In the genomic region with DNA sequence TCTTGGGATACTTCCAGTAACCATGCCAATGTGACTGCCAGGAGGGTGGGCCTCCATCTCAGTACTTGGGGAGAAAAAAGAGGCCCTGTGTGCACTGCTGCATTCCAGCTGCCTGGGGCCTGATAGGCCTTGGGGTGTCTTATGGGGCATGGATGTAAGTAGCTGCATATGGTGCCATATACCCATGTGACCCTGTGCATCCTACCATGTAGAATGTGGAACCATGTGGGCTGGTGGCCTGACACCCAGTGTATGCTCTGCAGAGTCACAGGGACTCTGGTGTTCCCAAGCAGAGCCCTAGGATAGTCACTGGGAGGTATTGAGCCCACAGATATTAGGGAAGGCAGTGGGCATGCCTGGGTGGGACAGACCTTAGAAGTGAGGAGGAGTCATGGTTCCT, we compare ENCODE assay signal across 32 mouse cellular contexts. TPM values are rescaled to one million over a fixed set of nuclear protein-coding genes. Genes with fewer than 3 reads are reported as not detected.
"Had no signal": no experiment of that assay in that cellular context is flagged by ENCODE, and none has a peak within 500 bp of the region (broad histone marks: within the 10 kb centered on the region; RNA-seq: fewer than 3 reads in every experiment).

No protein-coding gene starts in this region.

- H3K27ac ChIP-seq: left cerebral cortex, adult 2 months; limb, embryonic 12.5 days; limb, embryonic 13.5 days; liver, embryonic 12.5 days; liver, embryonic 13.5 days; liver, embryonic 14.5 days; liver, embryonic 15.5 days; lung, embryonic 15.5 days; macrophage; midbrain, embryonic 12.5 days; midbrain, embryonic 13.5 days; neural tube, embryonic 12.5 days; neural tube, embryonic 13.5 days had no signal

- H3K36me3 ChIP-seq: limb, embryonic 12.5 days; limb, embryonic 13.5 days; liver, embryonic 12.5 days; liver, embryonic 13.5 days; liver, embryonic 15.5 days; lung, embryonic 15.5 days; midbrain, embryonic 12.5 days; midbrain, embryonic 13.5 days; neural tube, embryonic 12.5 days; neural tube, embryonic 13.5 days had no signal

- H3K4me3 ChIP-seq: left cerebral cortex, adult 2 months; limb, embryonic 12.5 days; limb, embryonic 13.5 days; liver, embryonic 12.5 days; liver, embryonic 13.5 days; liver, embryonic 15.5 days; lung, embryonic 15.5 days; megakaryocyte, embryonic 14.5 days; midbrain, embryonic 12.5 days; midbrain, embryonic 13.5 days; myocyte; neural tube, embryonic 12.5 days; neural tube, embryonic 13.5 days had no signal

- H3K9ac ChIP-seq: limb, embryonic 12.5 days; limb, embryonic 13.5 days; liver, embryonic 12.5 days; liver, embryonic 13.5 days; liver, embryonic 14.5 days; liver, embryonic 15.5 days; liver, postnatal 0 days; lung, embryonic 14.5 days; lung, embryonic 15.5 days; midbrain, embryonic 12.5 days; midbrain, embryonic 13.5 days; neural tube, embryonic 12.5 days; neural tube, embryonic 13.5 days had no signal

- DNase-seq: left cerebral cortex, postnatal 4 days; liver; liver, embryonic 13.5 days; liver, postnatal 0 days; lung, adult 18-20 months; lung, adult 2 months; lung, embryonic 14.5 days; lung, postnatal 10 days; lung, postnatal 14 days; lung, postnatal 36 days; lung, postnatal 4 days; midbrain, embryonic 14.5 days had no signal

- H3K27me3 ChIP-seq: limb, embryonic 12.5 days; limb, embryonic 13.5 days; liver, embryonic 12.5 days; liver, embryonic 13.5 days; liver, embryonic 15.5 days; lung, embryonic 15.5 days; midbrain, embryonic 12.5 days; midbrain, embryonic 13.5 days; neural tube, embryonic 12.5 days; neural tube, embryonic 13.5 days had no signal

- H3K9me3 ChIP-seq: limb, embryonic 12.5 days; limb, embryonic 13.5 days; liver, embryonic 12.5 days; liver, embryonic 13.5 days; liver, embryonic 15.5 days; lung, embryonic 15.5 days; megakaryocyte, embryonic 14.5 days; midbrain, embryonic 12.5 days; midbrain, embryonic 13.5 days; neural tube, embryonic 12.5 days; neural tube, embryonic 13.5 days had no signal

- H3K4me2 ChIP-seq: limb, embryonic 12.5 days; limb, embryonic 13.5 days; liver, embryonic 11.5 days; liver, embryonic 12.5 days; liver, embryonic 13.5 days; liver, embryonic 15.5 days; lung, embryonic 14.5 days; lung, embryonic 15.5 days; midbrain, embryonic 12.5 days; midbrain, embryonic 13.5 days; neural tube, embryonic 12.5 days; neural tube, embryonic 13.5 days had no signal

- H3K4me1 ChIP-seq: liver, embryonic 12.5 days; liver, embryonic 15.5 days; megakaryocyte, embryonic 14.5 days had no signal

- ATAC-seq: liver, embryonic 12.5 days; liver, postnatal 0 days; lung, postnatal 0 days; midbrain, embryonic 13.5 days; midbrain, embryonic 16.5 days had no signal

RNA-seq across cellular contexts. Expression of a gene that starts 57.9 kb away (rescaled TPM):
- total RNA-seq: megakaryocyte progenitor cell, adult 5-6 weeks; megakaryocyte, adult 5-6 weeks; monocyte, adult 5-6 weeks had no signal
